Mouse (Mus musculus): Measurements from ENCODE around the gene Adamts7.
A peak's percentile ranks its signal among the peaks of the same experiment; 100 is the strongest.

The Adamts7 gene

GRCm38 (mm10) chr9:90236817-90237216 is 73.9 kb downstream of the Adamts7 start:
- no peak for DNase-seq

DNA sequence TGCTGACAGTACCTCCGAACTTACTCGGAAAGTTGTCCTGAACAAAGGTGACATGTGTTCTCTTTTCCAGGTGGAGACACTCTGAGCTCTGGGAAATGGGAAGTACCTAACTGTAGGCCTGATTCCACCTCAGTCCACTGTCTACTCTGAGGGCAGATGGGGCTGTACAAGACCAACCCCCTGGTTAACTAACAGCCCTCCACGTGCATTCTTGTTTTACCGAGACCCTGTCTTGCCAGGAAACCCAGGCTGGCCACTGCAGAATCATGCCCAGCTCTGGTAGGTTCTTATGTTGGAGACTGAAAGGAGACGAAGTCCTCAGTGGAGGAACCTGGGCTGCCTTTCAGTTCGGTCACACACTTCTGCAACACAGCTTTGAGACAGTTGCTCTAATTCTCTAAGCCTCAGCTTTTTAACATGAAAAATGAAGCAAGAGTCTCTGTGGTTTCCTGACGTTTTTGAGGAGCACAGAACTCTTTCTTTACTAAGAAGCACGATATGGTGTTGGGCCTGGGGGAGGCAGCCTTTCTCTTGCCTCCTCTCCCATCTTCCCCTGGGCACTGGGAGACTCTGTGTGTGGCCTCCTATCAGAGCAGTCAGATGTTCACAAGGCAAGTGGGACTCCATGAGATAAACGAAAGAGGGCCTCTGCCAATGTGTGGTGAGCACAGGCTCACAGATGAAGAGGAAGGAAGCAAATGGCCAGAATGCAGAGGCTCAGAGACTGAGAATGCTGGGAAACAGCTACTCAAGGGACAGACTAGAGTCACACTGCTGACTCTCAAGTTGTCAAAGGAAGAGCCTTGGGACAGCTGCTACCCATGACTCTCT is 74.6 kb downstream of the Adamts7 start:
- DNase-seq = no peak

GRCm38 (mm10) chr9:90240560-90240959 is 77.7 kb downstream of the Adamts7 start:
- DNase-seq = no peak

- DNase-seq = no peak
These were observed 78.2 kb downstream of the Adamts7 start for GRCm38 (mm10) chr9:90241041-90241440.

GRCm38 (mm10) chr9:90241618-90242017 is 78.7 kb downstream of the Adamts7 start:
- peak; percentile 41 to 49 for DNase-seq

DNA sequence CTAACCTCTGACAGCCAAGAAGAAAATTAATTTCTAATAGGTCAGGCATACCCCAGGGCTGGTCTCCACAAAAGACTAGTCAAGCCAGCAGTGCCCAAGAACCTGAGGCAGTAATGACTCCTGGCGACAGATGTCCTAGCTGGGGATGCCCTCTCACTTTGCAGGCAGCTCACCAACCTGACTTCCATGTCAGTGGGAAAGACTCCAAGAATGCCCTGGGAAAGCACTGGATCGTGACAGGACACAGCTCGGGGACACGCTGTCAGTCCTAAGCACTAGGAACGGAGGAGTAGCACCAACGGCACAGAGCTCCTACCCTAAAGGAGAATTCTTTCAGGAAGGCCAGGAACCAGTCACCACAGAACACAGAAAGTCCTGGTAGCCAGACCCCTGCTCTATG is 79.4 kb downstream of the Adamts7 start:
- peak; percentile 51 to 54 for DNase-seq

DNA sequence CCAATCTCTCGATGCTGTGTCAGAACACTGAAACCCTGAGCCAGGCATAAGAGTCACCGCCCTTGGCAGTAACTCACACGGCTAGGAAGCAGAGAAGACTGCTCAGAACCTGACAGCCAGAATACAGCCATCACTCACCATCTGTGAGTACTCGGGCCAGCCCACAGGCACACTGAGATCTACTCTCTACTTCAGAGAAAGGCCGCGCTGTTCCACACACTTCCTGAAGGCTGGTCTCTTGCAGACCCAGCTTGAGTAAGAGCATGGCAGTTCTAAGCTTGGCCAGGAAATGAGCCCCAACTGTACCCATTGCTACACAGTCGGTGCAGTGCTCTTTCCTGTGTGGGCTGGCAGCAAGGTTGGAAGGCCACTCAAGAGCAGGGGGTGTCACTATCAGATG is 80.0 kb downstream of the Adamts7 start:
- peak; percentile 17 to 34 for DNase-seq

GRCm38 (mm10) chr9:90244301-90245151 is 81.7 kb downstream of the Adamts7 start:
- no peak for DNase-seq

- DNase-seq = no peak
These were observed 82.3 kb downstream of the Adamts7 start for GRCm38 (mm10) chr9:90245206-90245605.

GRCm38 (mm10) chr9:90245781-90246180 is 82.9 kb downstream of the Adamts7 start:
- DNase-seq = no peak

GRCm38 (mm10) chr9:90247316-90247715 is 84.4 kb downstream of the Adamts7 start:
- DNase-seq = no peak

GRCm38 (mm10) chr9:90248326-90248725 is 85.5 kb downstream of the Adamts7 start:
- no peak for DNase-seq

DNA sequence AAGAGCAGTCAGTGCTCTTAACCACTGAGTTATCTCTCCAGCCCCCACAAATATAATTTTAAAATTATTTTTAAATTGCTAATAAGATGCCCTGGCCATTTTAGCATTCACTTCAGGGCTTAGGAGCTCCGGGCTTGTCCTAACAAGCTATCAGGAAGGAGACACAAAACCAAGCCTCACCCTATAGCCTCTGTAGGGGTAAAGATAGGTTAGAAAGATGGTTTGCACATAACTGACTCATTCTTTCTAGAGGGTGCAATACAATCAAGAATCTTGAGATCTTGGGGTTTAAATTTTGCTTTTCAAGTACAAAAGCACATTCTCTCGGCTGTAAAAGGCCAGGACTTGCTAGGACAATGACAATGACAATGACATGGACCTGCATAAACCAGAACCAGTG is 86.2 kb downstream of the Adamts7 start:
- no peak for DNase-seq

DNA sequence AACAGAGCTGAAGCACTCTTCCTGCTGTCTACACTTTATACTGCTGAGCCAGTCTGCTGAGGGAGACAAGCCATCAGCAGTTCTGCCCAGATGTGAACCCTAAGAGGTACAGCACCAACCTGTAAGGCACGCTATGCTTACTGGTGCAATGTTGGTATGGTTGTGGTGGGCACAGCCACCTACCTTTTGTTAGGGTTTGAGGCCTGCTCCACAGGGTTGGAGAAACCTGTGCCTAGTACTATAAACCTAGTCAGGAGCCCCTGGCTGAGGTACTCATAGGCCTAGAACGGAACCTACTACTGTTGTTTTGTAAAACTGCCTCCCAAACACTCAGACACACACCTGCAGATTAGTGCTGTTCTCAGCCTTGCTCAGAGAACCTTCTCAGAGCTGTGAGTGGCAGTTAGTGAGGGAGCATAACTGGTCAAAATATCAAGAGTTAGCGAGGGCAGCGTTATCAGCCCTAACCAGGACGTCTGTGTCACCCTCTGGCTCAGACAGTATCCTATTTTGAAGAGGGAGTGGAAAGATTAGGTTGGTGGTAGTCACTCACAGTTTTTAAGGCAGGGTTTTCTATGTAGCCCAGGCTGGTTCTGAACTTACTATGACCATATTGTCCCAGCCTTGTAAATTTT is 87.4 kb downstream of the Adamts7 start:
- DNase-seq = no peak

DNA sequence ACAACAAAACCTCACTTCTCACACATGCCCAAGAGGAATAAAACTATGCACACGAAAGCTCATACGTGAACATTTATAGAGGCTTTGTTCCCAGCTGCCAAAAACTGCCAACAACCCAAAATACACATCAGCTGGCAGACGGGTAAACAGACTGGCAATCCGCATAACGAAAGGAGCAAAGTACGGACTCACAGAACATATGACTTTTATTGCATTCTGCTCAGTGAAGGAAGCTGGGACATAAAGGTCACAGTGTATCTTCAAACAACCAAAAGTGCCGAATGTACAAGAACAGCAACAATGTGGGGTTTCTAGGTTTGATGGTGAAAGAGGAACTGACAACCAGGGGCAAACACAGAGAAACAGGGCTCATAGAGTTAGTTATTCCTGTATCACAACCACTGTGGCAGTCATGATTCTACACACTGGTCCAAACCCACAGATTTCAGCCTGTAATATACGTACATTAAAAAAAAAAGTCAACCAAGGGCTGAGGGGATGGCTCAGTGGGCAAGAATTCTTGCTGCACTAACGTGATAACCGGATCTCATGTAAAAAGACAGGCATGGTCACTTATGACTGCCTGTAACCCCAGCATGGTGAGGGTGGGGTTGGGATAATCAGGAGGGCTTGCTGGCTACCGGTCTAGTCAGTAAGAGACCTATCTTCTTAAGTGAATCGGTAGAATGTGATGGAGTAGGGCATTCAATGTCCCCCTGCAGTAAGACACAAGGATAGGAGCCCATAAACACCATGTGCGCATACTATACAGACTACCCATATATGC is 88.3 kb downstream of the Adamts7 start:
- DNase-seq = no peak

- no peak for DNase-seq
These were observed 90.3 kb downstream of the Adamts7 start for GRCm38 (mm10) chr9:90253181-90253580.

GRCm38 (mm10) chr9:90255844-90256405 is 93.1 kb downstream of the Adamts7 start:
- DNase-seq = peak; percentile 15 to 38

GRCm38 (mm10) chr9:90257220-90257619 is 94.4 kb downstream of the Adamts7 start:
- DNase-seq = no peak
